Mouse (Mus musculus) embryonic fibroblast, embryonic 13.5 days (primary cell): ENCODE results near the gene Plcl2.

Experiments
- CTCF ChIP-seq: IDR thresholded peaks from 2 replicates; pipeline ENCODE4 v1.5.1; 2011; ENCODE audit warnings: mild to moderate bottlenecking, control low read depth, low read length, moderate library complexity, borderline replicate concordance; ENCODE audit not compliant: insufficient read depth
- POLR2A ChIP-seq: IDR thresholded peaks from 2 replicates; pipeline ENCODE4 v1.6.1; 2011; ENCODE audit warnings: low read depth, mild to moderate bottlenecking, control low read depth, low read length, moderate library complexity

DNA sequence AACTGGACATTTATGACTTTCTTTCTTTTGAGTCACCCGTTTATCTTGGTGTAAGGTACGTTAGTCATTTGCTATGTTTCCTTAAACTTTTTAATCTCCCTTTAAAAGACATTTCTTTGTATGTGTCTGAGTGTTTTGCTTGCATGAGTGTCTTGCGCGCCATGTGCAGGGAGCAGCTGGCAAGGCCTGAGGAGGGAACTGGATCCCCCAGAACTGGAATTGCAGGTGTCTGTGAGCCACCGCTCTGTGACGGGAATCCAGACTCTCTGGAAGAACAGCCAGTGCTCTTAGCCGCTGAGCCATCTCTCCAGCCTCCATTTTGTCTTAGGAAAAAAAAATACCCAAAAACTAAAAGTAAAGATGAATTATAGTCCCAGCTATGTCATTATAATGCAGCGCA, 48.9 kb upstream of the Plcl2 start:
- TF ChIP-seq CTCF: no peak
- TF ChIP-seq POLR2A: no peak
